Mouse (Mus musculus): Measurements from ENCODE around the gene Blmh.

The Blmh gene

DNA sequence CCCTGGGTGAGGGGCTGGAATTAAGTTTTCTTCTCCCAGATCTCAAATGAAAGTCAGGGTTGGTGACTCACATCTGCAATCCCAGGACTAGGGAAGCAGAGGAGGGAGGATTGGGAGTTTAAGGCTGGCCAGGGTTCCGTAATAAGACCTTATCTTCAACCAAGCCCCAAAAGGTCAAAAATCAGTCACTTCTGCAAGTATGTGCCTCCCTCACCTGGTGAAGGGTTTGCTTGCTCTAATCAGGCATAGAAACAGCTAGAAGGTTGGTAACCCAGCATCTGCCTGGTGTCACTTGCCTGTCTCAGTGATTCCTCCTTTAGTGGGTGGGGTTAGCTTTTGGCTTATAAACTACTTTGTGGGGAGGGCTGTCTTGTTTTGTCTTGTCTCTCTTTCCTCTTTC is 77.8 kb downstream of the Blmh start:
- no peak for DNase-seq

DNA sequence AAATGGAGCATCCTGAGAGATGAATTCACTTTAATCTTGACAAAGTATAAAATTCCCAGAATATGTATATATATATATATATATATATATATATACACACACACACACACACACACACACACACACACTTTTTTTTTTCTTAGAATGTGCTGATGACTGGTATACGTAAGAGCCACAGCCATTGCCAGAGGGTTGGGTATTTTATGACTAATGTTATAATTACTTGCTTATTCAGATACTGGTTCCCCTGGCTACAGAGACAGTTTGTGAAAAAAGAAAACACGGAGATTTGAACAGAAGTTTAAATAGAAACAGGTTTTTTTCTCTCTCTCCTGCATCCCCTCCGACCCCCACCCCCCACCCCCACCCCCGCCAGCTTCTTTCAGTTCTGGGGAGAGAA is 81.3 kb downstream of the Blmh start:
- no peak for DNase-seq

DNA sequence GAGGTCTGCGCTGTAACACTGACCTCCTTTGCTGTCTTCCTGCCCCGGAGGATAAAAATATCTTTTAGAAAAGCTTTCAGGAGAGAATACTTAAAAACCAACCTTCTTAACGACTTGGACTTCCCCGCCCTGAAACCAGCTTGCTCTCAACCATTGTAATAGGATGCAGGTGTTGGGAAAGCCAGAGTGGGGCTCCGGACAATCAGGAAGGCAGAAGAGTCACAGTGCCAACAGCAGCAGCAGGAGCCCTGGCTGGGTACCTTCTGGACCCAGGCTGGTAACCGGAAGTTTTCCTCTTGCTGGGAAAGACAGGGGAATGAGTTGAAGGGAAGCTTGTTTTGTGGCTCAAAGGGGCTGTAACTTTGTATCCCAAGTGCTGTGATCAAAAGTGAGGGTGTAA is 82.0 kb downstream of the Blmh start:
- DNase-seq, result no peak

DNA sequence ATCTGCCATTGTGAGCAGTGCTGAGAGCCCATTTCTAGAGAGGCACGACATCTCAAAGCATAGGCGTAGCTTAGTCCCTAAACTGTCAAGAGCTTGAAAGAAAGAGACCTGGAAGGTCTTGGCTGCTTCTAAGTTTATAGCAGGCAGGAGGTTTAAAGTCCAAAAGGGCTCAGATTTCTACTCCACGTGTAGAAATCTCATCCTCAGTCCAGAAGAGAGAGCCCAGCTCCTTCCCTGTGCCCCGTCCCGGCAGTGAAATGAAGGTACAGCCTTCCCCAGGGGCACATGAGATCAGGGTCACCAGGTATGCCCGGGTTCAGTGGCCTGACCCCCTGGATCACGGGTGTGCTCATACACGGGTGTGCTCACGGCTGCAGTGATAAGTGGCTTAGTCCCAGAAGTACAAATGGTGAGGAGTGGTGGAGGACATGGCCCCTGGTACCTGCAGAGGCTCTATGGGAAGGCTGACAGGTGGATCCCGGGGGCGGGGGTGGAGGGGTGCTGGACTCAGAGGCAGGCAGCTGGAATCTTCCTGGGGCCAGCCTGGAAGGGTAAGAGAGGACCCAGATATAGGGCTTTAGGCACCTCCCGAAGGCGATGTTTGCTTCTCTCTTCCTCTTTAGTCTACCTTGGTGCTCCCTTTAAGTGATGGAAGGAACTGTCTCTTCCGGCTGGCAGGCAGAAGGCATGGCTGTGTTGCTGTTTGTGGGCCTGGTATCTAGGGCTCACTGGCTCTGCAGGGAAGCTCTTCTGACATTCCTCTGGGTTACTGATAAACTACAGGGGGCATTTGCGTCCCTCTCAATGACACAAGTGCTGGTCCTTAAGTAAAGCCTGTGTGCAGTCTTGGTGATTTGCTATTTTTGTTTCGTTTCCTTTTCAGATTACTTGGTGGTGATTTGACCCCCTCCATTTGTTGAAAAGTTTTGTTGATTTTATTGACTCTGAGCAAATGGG is 84.7 kb downstream of the Blmh start:
- no peak for DNase-seq

GRCm38 (mm10) chr11:77010762-77011475 is 86.3 kb downstream of the Blmh start:
- DNase-seq, result no peak

GRCm38 (mm10) chr11:77018046-77018445 is 93.4 kb downstream of the Blmh start:
- no peak for DNase-seq

GRCm38 (mm10) chr11:77019539-77019938 is 94.9 kb downstream of the Blmh start:
- DNase-seq, result no peak

DNA sequence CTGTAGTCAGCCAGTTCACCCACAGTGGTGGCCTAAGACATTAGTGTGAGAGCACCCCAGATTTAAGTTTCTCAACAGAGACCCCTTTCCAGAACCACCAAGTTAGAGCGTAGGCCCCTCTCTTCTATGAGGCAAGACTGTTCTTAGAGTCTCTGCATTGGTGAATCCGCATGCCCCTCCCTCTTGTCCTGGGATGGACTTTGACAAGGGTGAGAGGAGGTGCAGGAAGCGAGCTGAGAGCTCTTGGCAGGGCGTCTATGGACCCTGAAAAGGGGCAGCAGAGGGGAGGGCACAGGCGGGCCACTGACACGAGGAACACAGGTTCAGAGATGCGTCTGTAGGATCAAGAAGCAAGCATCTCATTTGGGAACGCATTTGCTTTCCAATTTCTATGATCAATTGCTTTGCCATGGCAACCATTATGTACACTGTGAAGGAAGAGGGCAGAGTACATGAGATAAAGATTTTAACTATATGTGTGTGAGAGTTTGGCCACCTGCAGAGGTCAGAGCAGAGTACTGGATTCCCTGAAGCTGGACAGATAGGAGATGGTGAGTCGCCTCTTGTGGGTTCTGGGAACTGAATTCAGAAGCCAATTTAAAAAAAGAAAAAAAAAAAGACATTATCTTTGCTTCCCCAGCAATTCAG is 97.3 kb downstream of the Blmh start:
- DNase-seq, result no peak

DNA sequence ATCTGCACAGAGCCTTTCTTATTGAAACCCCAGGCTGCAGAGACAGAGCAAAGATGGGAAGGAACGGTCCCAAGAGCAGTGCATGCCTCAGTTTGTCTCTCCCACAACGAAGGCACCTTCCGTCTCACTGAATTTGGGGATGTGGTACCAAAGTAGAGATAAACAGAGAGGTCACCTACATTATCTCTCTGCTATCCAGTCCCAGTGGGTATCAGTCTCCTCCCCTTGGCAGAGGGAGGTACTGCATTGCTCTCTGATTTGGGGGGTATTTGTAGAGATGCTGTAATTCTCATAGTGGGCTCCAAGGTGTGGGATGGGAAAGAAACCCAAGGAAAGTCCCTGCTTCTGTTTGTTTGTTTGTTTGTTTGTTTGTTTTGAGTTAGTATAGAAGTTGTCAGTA is 102.0 kb downstream of the Blmh start:
- no peak for DNase-seq

- DNase-seq, result no peak
These were observed 103.5 kb downstream of the Blmh start for GRCm38 (mm10) chr11:77028157-77028556.

DNA sequence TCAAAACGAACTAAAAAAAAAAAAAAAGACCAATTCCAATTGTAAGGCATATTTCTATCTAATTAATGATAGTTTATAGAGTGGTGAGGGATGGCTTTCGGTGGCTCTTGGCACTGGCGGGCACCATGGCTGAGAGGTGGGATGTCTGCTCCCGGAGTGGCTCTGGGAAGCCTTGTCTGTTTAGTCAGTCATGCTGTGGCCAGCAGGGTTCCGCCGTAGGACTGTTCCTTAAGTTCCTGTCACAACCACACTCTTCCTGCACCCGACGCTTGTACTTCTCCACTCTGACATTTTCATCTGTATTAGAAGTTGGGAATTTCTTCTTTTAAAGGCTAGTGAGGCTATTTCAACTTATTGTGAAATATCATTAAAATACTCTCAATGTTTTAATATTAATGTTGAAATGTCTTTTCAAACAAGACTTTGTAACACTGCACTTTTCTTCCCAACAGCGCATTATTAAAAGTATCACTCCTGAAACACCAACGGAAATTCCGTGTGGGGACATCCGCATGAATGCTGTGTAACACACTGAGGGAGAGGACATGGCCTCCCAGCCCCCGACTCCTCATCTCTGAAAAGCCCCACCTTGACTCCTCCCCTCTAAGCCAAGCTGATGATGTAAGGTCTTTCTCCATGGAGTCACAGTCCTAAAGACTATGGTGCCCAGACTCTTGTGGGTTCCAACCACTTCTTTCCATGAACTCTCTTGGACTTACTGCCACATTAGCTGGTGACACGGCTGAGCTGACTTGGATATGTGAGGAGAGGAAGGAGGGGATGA is 106.7 kb downstream of the Blmh start:
- no peak for DNase-seq

Measured in B cell, adult 2 months (primary cell).